Mouse (Mus musculus): ENCODE measurements around the gene Rnf212b. TPM values are rescaled to one million over a fixed set of nuclear protein-coding genes. Genes with fewer than 3 reads are reported as not detected.

Rnf212b gene
- polyA plus RNA-seq, 1 experiment from 2014 or later, result not detected

GRCm38 (mm10) chr14:54863501-54864312, 49.8 kb downstream of the Rnf212b start:
- H3K9ac ChIP-seq (ENCODE audit: low read depth, low read length), result peak overlapping the region; percentile 93
- H3K4me3 ChIP-seq (ENCODE audit: low read depth, low read length), result peak overlapping the region; percentile 92
- ATAC-seq, result peak; percentile 100
- peak overlapping the region; percentile 71 for H3K4me2 ChIP-seq (ENCODE audit: low read length)
- H3K27ac ChIP-seq (ENCODE audit: low read length), result peak overlapping the region; percentile 73
- under 1% methylated on average over 52 of the region's 56 CpGs for WGBS
- no peaks in the 10 kb centered on the region for H3K9me3 ChIP-seq (replicated peaks; ENCODE audit: control insufficient read depth, low read length, poor library complexity, severe bottlenecking)
- no peaks in the 10 kb centered on the region for H3K27me3 ChIP-seq (ENCODE audit: control insufficient read depth, insufficient read depth, low read depth, low read length)
- H3K4me1 ChIP-seq (ENCODE audit: control insufficient read depth, insufficient read depth, low read length), result peaks cover 3% of the 10 kb centered on the region
- no peaks in the 10 kb centered on the region for H3K36me3 ChIP-seq (ENCODE audit: control insufficient read depth, insufficient read depth, low read length)

GRCm38 (mm10) chr14:54864313-54865036, 50.5 kb downstream of the Rnf212b start:
- H3K27me3 ChIP-seq (ENCODE audit: control insufficient read depth, insufficient read depth, low read depth, low read length), result no peaks in the 10 kb centered on the region
- peak overlapping the region; percentile 71 for H3K4me2 ChIP-seq (ENCODE audit: low read length)
- no peaks in the 10 kb centered on the region for H3K36me3 ChIP-seq (ENCODE audit: control insufficient read depth, insufficient read depth, low read length)
- peaks cover 3% of the 10 kb centered on the region for H3K4me1 ChIP-seq (ENCODE audit: control insufficient read depth, insufficient read depth, low read length)
- peak overlapping the region; percentile 92 for H3K4me3 ChIP-seq (ENCODE audit: low read depth, low read length)
- ATAC-seq, result no peak; the same call in 1 of the 2 replicates
- H3K9me3 ChIP-seq (replicated peaks; ENCODE audit: control insufficient read depth, low read length, poor library complexity, severe bottlenecking), result no peaks in the 10 kb centered on the region
- peak overlapping the region; percentile 73 for H3K27ac ChIP-seq (ENCODE audit: low read length)
- 16% methylated on average over 21 of the region's 21 CpGs for WGBS
- H3K9ac ChIP-seq (ENCODE audit: low read depth, low read length), result peak overlapping the region; percentile 93

- no peak overlapping the region for H3K27ac ChIP-seq (ENCODE audit: low read length)
- no peaks in the 10 kb centered on the region for H3K9me3 ChIP-seq (replicated peaks; ENCODE audit: control insufficient read depth, low read length, poor library complexity, severe bottlenecking)
- H3K9ac ChIP-seq (ENCODE audit: low read depth, low read length), result no peak overlapping the region
- H3K36me3 ChIP-seq (ENCODE audit: control insufficient read depth, insufficient read depth, low read length), result no peaks in the 10 kb centered on the region
- no peak overlapping the region for H3K4me2 ChIP-seq (ENCODE audit: low read length)
- 87% methylated on average over 5 of the region's 5 CpGs for WGBS
- H3K4me3 ChIP-seq (ENCODE audit: low read depth, low read length), result no peak overlapping the region
- ATAC-seq, result no peak
- peaks cover 3% of the 10 kb centered on the region for H3K4me1 ChIP-seq (ENCODE audit: control insufficient read depth, insufficient read depth, low read length)
- no peaks in the 10 kb centered on the region for H3K27me3 ChIP-seq (ENCODE audit: control insufficient read depth, insufficient read depth, low read depth, low read length)
These were observed 51.7 kb downstream of the Rnf212b start for GRCm38 (mm10) chr14:54865626-54866025.

DNA sequence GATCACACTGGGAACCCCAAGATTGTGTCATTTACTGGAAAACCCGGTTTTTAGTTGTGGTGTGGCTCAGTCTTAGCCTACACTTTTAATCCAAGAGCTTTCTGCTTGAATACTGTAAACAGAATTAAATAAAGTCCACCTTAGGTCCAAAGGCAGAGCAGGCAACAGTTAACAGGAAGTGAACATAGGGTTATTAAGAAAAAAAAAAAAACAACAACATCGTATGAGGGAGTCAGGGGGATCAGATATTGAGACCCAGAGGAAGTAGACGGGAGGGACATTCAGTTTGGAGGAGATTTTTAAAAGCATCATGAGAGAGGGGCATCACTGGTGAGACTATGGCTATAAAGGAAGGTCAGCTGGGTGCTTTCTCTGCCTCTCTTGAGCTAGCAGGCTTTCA, 52.3 kb downstream of the Rnf212b start:
- no peaks in the 10 kb centered on the region for H3K27me3 ChIP-seq (ENCODE audit: control insufficient read depth, insufficient read depth, low read depth, low read length)
- H3K36me3 ChIP-seq (ENCODE audit: control insufficient read depth, insufficient read depth, low read length), result peaks cover 2% of the 10 kb centered on the region; the same call in 1 of the 2 replicates
- ATAC-seq, result no peak
- WGBS, result 71% methylated on average over 3 of the region's 3 CpGs
- no peak overlapping the region for H3K4me3 ChIP-seq (ENCODE audit: low read depth, low read length)
- peaks cover 3% of the 10 kb centered on the region for H3K4me1 ChIP-seq (ENCODE audit: control insufficient read depth, insufficient read depth, low read length)
- H3K9ac ChIP-seq (ENCODE audit: low read depth, low read length), result no peak overlapping the region
- H3K9me3 ChIP-seq (replicated peaks; ENCODE audit: control insufficient read depth, low read length, poor library complexity, severe bottlenecking), result no peaks in the 10 kb centered on the region
- no peak overlapping the region for H3K4me2 ChIP-seq (ENCODE audit: low read length)
- no peak overlapping the region for H3K27ac ChIP-seq (ENCODE audit: low read length)

DNA sequence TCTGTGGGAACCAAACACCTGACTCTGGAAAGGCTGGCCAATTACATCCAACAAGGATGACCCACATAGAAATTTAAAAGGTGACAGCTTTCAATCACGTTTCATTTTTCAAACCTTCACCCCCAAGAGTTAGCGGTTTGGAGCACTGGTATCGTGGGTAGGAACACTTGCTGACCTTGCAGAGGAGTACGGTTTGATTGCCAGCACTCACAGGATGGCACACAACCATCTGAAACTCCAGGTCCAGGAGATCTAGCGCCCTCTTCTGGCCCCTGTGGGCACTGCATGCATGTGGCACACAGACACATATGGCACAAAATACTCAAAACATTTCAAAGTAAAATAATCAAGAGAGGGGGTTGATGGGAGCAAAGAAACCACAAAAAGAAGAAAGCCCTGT, 53.0 kb downstream of the Rnf212b start:
- Histone ChIP-seq H3K9me3 (replicated peaks; ENCODE audit: control insufficient read depth, low read length, poor library complexity, severe bottlenecking) (no peaks in the 10 kb centered on the region), H3K4me3 (ENCODE audit: low read depth, low read length) (no peak overlapping the region), H3K4me1 (ENCODE audit: control insufficient read depth, insufficient read depth, low read length) (peaks cover 3% of the 10 kb centered on the region), H3K9ac (ENCODE audit: low read depth, low read length) (no peak overlapping the region), H3K4me2 (ENCODE audit: low read length) (no peak overlapping the region), H3K27ac (ENCODE audit: low read length) (no peak overlapping the region), H3K36me3 (ENCODE audit: control insufficient read depth, insufficient read depth, low read length) (peaks cover 2% of the 10 kb centered on the region; the same call in 1 of the 2 replicates), H3K27me3 (ENCODE audit: control insufficient read depth, insufficient read depth, low read depth, low read length) (no peaks in the 10 kb centered on the region)
- 50% methylated on average over 5 of the region's 5 CpGs for WGBS
- ATAC-seq, result no peak

GRCm38 (mm10) chr14:54868026-54868425, 54.1 kb downstream of the Rnf212b start:
- ATAC-seq, result no peak
- WGBS, result 86% methylated on average over 4 of the region's 4 CpGs
- H3K27ac ChIP-seq (ENCODE audit: low read length), result no peak overlapping the region
- H3K4me2 ChIP-seq (ENCODE audit: low read length), result no peak overlapping the region
- H3K4me1 ChIP-seq (ENCODE audit: control insufficient read depth, insufficient read depth, low read length), result peaks cover 3% of the 10 kb centered on the region
- H3K9ac ChIP-seq (ENCODE audit: low read depth, low read length), result no peak overlapping the region
- no peaks in the 10 kb centered on the region for H3K27me3 ChIP-seq (ENCODE audit: control insufficient read depth, insufficient read depth, low read depth, low read length)
- no peak overlapping the region for H3K4me3 ChIP-seq (ENCODE audit: low read depth, low read length)
- peaks cover 2% of the 10 kb centered on the region; the same call in 1 of the 2 replicates for H3K36me3 ChIP-seq (ENCODE audit: control insufficient read depth, insufficient read depth, low read length)
- H3K9me3 ChIP-seq (replicated peaks; ENCODE audit: control insufficient read depth, low read length, poor library complexity, severe bottlenecking), result no peaks in the 10 kb centered on the region

- H3K4me2 ChIP-seq (ENCODE audit: low read length), result no peak within 1 kb of the TSS
- H3K9me3 ChIP-seq (replicated peaks; ENCODE audit: control insufficient read depth, low read length, poor library complexity, severe bottlenecking), result no peaks in the 10 kb centered on the region
- 90% methylated on average over 5 of the region's 5 CpGs for WGBS
- H3K4me3 ChIP-seq (ENCODE audit: low read depth, low read length), result no peak within 1 kb of the TSS
- H3K36me3 ChIP-seq (ENCODE audit: control insufficient read depth, insufficient read depth, low read length), result peaks cover 2% of the 10 kb centered on the region; the same call in 1 of the 2 replicates
- H3K27me3 ChIP-seq (ENCODE audit: control insufficient read depth, insufficient read depth, low read depth, low read length), result no peaks in the 10 kb centered on the region
- no peak within 1 kb of the TSS for H3K9ac ChIP-seq (ENCODE audit: low read depth, low read length)
- H3K4me1 ChIP-seq (ENCODE audit: control insufficient read depth, insufficient read depth, low read length), result peaks cover 10% of the 10 kb centered on the region
- ATAC-seq, result no peak
- H3K27ac ChIP-seq (ENCODE audit: low read length), result no peak within 1 kb of the TSS
These were observed 56.9 kb downstream of the Rnf212b start, which contains the start of gene Homez for GRCm38 (mm10) chr14:54870861-54871260. Gene Homez, minus strand, starts transcription at chr14:54870961.

GRCm38 (mm10) chr14:54874165-54874564, 60.2 kb downstream of the Rnf212b start:
- no peak for ATAC-seq
- Histone ChIP-seq H3K9ac (ENCODE audit: low read depth, low read length) (no peak overlapping the region), H3K4me2 (ENCODE audit: low read length) (no peak overlapping the region), H3K27ac (ENCODE audit: low read length) (no peak overlapping the region), H3K27me3 (ENCODE audit: control insufficient read depth, insufficient read depth, low read depth, low read length) (no peaks in the 10 kb centered on the region), H3K36me3 (ENCODE audit: control insufficient read depth, insufficient read depth, low read length) (peaks cover 2% of the 10 kb centered on the region; the same call in 1 of the 2 replicates), H3K4me1 (ENCODE audit: control insufficient read depth, insufficient read depth, low read length) (peaks cover 16% of the 10 kb centered on the region), H3K9me3 (replicated peaks; ENCODE audit: control insufficient read depth, low read length, poor library complexity, severe bottlenecking) (no peaks in the 10 kb centered on the region), H3K4me3 (ENCODE audit: low read depth, low read length) (no peak overlapping the region)
- 90% methylated on average over 3 of the region's 3 CpGs for WGBS

Data from midbrain, embryonic 16.5 days (tissue).